Mouse (Mus musculus) heart, postnatal 10 days (tissue): Measurements from ENCODE around the gene Egfl7. TPM values are rescaled to one million over a fixed set of nuclear protein-coding genes. Genes with fewer than 3 reads are reported as not detected.

Experiments used
- DNase-seq, 2 experiments: peaks; one replicate each; pipeline ENCODE4 v3.0.0; 2021
- intact Hi-C: fragments of 180-260 bp; cut with DNase I; formaldehyde crosslinking; loops from one replicate; pipeline ENCODE4 v1.15.1; 2025
- total RNA-seq, 2 experiments: library from RNA; stranded (reverse); gene quantifications; 2 replicates each; pipeline ENCODE4 v1.2.3; 2021

The Egfl7 gene
- total RNA-seq, 2 experiments from 2014 or later, result 325 to 346 TPM

GRCm38 (mm10) chr2:26561351-26562016 is 18.3 kb upstream of the Egfl7 start:
- intact Hi-C loops, result loop anchor here (1.0 to 10.0 kb wide), 4 partner anchors 87 to 409 kb away; no protein-coding TSS in a partner anchor
- DNase-seq, result peak; percentile 71 to 74

GRCm38 (mm10) chr2:26566221-26566620 is 13.6 kb upstream of the Egfl7 start:
- DNase-seq, result peak; percentile 75 to 76
- intact Hi-C loops, result loop anchor here (5.0 to 10.0 kb wide), 2 partner anchors 241 to 264 kb away; no protein-coding TSS in a partner anchor

- intact Hi-C loops, result no loop called here
- DNase-seq, result peak in 1 of 2 experiments; percentile 84
These were observed 9.8 kb upstream of the Egfl7 start for GRCm38 (mm10) chr2:26570034-26570433.

GRCm38 (mm10) chr2:26571400-26571799 is 8.4 kb upstream of the Egfl7 start:
- intact Hi-C loops, result loop anchor here (1.0 kb wide), 2 partner anchors 13 to 17 kb away; no protein-coding TSS in a partner anchor
- DNase-seq, result peak in 1 of 2 experiments; percentile 52

GRCm38 (mm10) chr2:26571826-26572225 is 8.0 kb upstream of the Egfl7 start:
- intact Hi-C loops, result loop anchor here (1.0 kb wide), 2 partner anchors 12 to 16 kb away; no protein-coding TSS in a partner anchor
- peak; percentile 68 to 71 for DNase-seq

GRCm38 (mm10) chr2:26573396-26573795 is 6.4 kb upstream of the Egfl7 start:
- peak; percentile 84 to 88 for DNase-seq

GRCm38 (mm10) chr2:26573807-26574206 is 6.0 kb upstream of the Egfl7 start:
- intact Hi-C loops, result no loop called here
- DNase-seq, result no peak

More at GRCm38 (mm10) chr2:26573396-26573795, 6.4 kb upstream of the Egfl7 start:
- intact Hi-C loops, result no loop called here

- DNase-seq, result no peak
- intact Hi-C loops, result no loop called here
These were observed 5.0 kb upstream of the Egfl7 start for GRCm38 (mm10) chr2:26574862-26575261.

GRCm38 (mm10) chr2:26575378-26575777 is 4.4 kb upstream of the Egfl7 start:
- intact Hi-C loops, result no loop called here
- DNase-seq, result no peak

- DNase-seq, result peak in 1 of 2 experiments; percentile 70
These were observed 3.9 kb upstream of the Egfl7 start for GRCm38 (mm10) chr2:26575865-26576264.

GRCm38 (mm10) chr2:26576462-26576861 is 3.4 kb upstream of the Egfl7 start:
- no peak for DNase-seq
- intact Hi-C loops, result no loop called here

More at GRCm38 (mm10) chr2:26575865-26576264, 3.9 kb upstream of the Egfl7 start:
- intact Hi-C loops, result no loop called here

- intact Hi-C loops, result no loop called here
- DNase-seq, result peak; percentile 73 to 75
These were observed 1.4 kb upstream of the Egfl7 start for GRCm38 (mm10) chr2:26578369-26578768.

GRCm38 (mm10) chr2:26580751-26581150 is 937 bp downstream of the Egfl7 start:
- DNase-seq, result no peak
- intact Hi-C loops, result no loop called here

- no peak for DNase-seq
- intact Hi-C loops, result no loop called here
These were observed 2.4 kb downstream of the Egfl7 start for GRCm38 (mm10) chr2:26582203-26582602.

- no peak for DNase-seq
- intact Hi-C loops, result no loop called here
These were observed 2.9 kb downstream of the Egfl7 start for GRCm38 (mm10) chr2:26582741-26583140.

- intact Hi-C loops, result loop anchor here (1.0 kb wide), 1 partner anchor 12 kb away; no protein-coding TSS in a partner anchor
- DNase-seq, result peak; percentile 79 to 85
These were observed 3.8 kb downstream of the Egfl7 start for GRCm38 (mm10) chr2:26583640-26584039.

GRCm38 (mm10) chr2:26585713-26586112 is 5.9 kb downstream of the Egfl7 start:
- intact Hi-C loops, result no loop called here
- DNase-seq, result peak in 1 of 2 experiments; percentile 52

- peak; percentile 71 to 76 for DNase-seq
- intact Hi-C loops, result no loop called here
These were observed 6.7 kb downstream of the Egfl7 start, which contains the start of gene Gm20532 for GRCm38 (mm10) chr2:26586294-26587043. Gene Gm20532, plus strand, starts transcription at chr2:26586639.

GRCm38 (mm10) chr2:26587044-26587405 is 7.2 kb downstream of the Egfl7 start:
- no peak for DNase-seq
- intact Hi-C loops, result no loop called here

- intact Hi-C loops, result loop anchor here (1.0 kb wide), 1 partner anchor 17 kb away; no protein-coding TSS in a partner anchor
- no peak for DNase-seq
These were observed 8.8 kb downstream of the Egfl7 start for GRCm38 (mm10) chr2:26588573-26588972.

GRCm38 (mm10) chr2:26589284-26589683 is 9.5 kb downstream of the Egfl7 start:
- no peak for DNase-seq
- intact Hi-C loops, result no loop called here
